In genomic region chr11:104619084-104620022, GRCm38 (mm10) we compare ENCODE assay signal across 14 mouse cellular contexts. TPM values are rescaled to one million over a fixed set of nuclear protein-coding genes. Genes with fewer than 3 reads are reported as not detected.
DNase-seq lines count a peak whose midpoint lies in the region; ATAC-seq and TF ChIP-seq lines count a peak whose summit lies in the region.
"Had no signal": no experiment of that assay in that cellular context is flagged by ENCODE, and none has a peak within 500 bp of the region (broad histone marks: within the 10 kb centered on the region; RNA-seq: fewer than 3 reads in every experiment).

No protein-coding gene starts in this region.

- H3K27me3 ChIP-seq in heart, adult 2 months (ENCODE audit: control insufficient read depth, insufficient read depth, low read length), result no peaks in the 10 kb centered on the region
- no peaks in the 10 kb centered on the region for H3K27me3 ChIP-seq in CH12.LX (replicated peaks)
- no peaks in the 10 kb centered on the region for H3K27me3 ChIP-seq in hindbrain, postnatal 0 days (ENCODE audit: insufficient read depth, low read length)
- H3K27me3 ChIP-seq: heart, embryonic 13.5 days had no signal

- TF ChIP-seq POLR2A in heart, adult 2 months (IDR thresholded peaks at IDR 0.05; ENCODE audit: insufficient read depth, low read depth, low read length), result no peak
- no peak for TF ChIP-seq POLR2A in CH12.LX (IDR thresholded peaks at IDR 0.05; ENCODE audit: low read depth, low read length)

- ATAC-seq in hindbrain, postnatal 0 days, result peak; percentile 66; the same call in 1 of the 2 replicates

- TF ChIP-seq RAD21 in CH12.LX (IDR thresholded peaks at IDR 0.05; ENCODE audit: low read depth, low read length), result no peak

- 74% methylated on average over 13 of the region's 13 CpGs for WGBS in heart, adult 2 months
- WGBS in hindbrain, postnatal 0 days, result 41% methylated on average over 13 of the region's 13 CpGs

- H3K36me3 ChIP-seq in heart, adult 2 months (ENCODE audit: control insufficient read depth, insufficient read depth, low read length), result no peaks in the 10 kb centered on the region
- H3K36me3 ChIP-seq in CH12.LX (replicated peaks in 1 of 2; ENCODE audit: control insufficient read depth in 1 of 2, insufficient read depth in 1 of 2, low read length in 1 of 2), result peaks cover 0 to 4% of the 10 kb centered on the region in 2 experiments
- no peaks in the 10 kb centered on the region for H3K36me3 ChIP-seq in hindbrain, postnatal 0 days (ENCODE audit: insufficient read depth, low read length)
- H3K36me3 ChIP-seq: heart, embryonic 13.5 days had no signal

- H3K9me3 ChIP-seq in CH12.LX (replicated peaks; ENCODE audit: low read length), result peaks cover 23% of the 10 kb centered on the region
- H3K9me3 ChIP-seq in hindbrain, postnatal 0 days (ENCODE audit: low read length), result no peaks in the 10 kb centered on the region
- H3K9me3 ChIP-seq: heart, embryonic 13.5 days had no signal

- intact Hi-C loops in heart, adult 2 months (cut with DNase I), result no loop called here
- intact Hi-C loops in left cerebral cortex, postnatal 10 days (cut with DNase I), result no loop called here

- H3K4me1 ChIP-seq in heart, adult 2 months (ENCODE audit: control insufficient read depth, insufficient read depth, low read length), result no peaks in the 10 kb centered on the region
- peaks cover 32 to 72% of the 10 kb centered on the region in 2 experiments for H3K4me1 ChIP-seq in CH12.LX (ENCODE audit: control insufficient read depth in 1 of 2, insufficient read depth in 2 of 2)
- no peaks in the 10 kb centered on the region for H3K4me1 ChIP-seq in hindbrain, postnatal 0 days (ENCODE audit: insufficient read depth, low read length)

- in situ Hi-C loops in CH12.LX (cut with MboI; ENCODE audit: low pct_ligation_motif_present, low pct_unique_long_range_greater_than_20kb, low sequenced_read_pairs), result no loop called here

- H3K79me2 ChIP-seq in heart, adult 2 months (replicated peaks; ENCODE audit: control insufficient read depth, insufficient read depth, low read length), result no peaks in the 10 kb centered on the region
- H3K79me2 ChIP-seq in CH12.LX (replicated peaks; ENCODE audit: control insufficient read depth, extremely low read depth, insufficient read depth, poor library complexity, severe bottlenecking), result no peaks in the 10 kb centered on the region

- no peak for TF ChIP-seq CTCF in heart, adult 2 months (IDR thresholded peaks at IDR 0.05)
- TF ChIP-seq CTCF in CH12.LX (conservative IDR thresholded peaks at IDR 0.05 in 1 of 2, IDR thresholded peaks at IDR 0.05 in 1 of 2; ENCODE audit: low read depth in 2 of 2, low read length in 2 of 2), result no peak
- TF ChIP-seq CTCF in hindbrain, postnatal 0 days (IDR thresholded peaks at IDR 0.05; ENCODE audit: low read depth), result no peak

- no peak overlapping the region for H3K9ac ChIP-seq in heart, adult 2 months (ENCODE audit: low read depth, low read length)
- peak overlapping the region; percentile 24; the same call in 1 of the 2 replicates for H3K9ac ChIP-seq in CH12.LX (ENCODE audit: insufficient read depth, low read depth)
- no peak overlapping the region for H3K9ac ChIP-seq in hindbrain, postnatal 0 days (replicated peaks; ENCODE audit: low read length)
- H3K9ac ChIP-seq: heart, embryonic 13.5 days; liver, embryonic 14.5 days had no signal

- TF ChIP-seq EP300 in heart, adult 2 months (IDR thresholded peaks at IDR 0.05; ENCODE audit: insufficient read depth, low read depth, low read length), result no peak
- TF ChIP-seq EP300 in CH12.LX (IDR thresholded peaks at IDR 0.05; ENCODE audit: low read length), result peak; percentile 59; the same call in 1 of the 2 replicates

- H3K4me2 ChIP-seq in CH12.LX (ENCODE audit: insufficient read depth, low read depth, poor library complexity, severe bottlenecking), result peak overlapping the region; percentile 34
- H3K4me2 ChIP-seq in hindbrain, postnatal 0 days (ENCODE audit: low read depth, low read length), result no peak overlapping the region
- H3K4me2 ChIP-seq: heart, embryonic 13.5 days had no signal

- H3K4me3 ChIP-seq in heart, adult 2 months, result no peak overlapping the region
- H3K4me3 ChIP-seq in CH12.LX (replicated peaks in 1 of 3; ENCODE audit: low read depth in 2 of 3, low read length in 2 of 3, poor library complexity in 1 of 3), result no peak overlapping the region
- H3K4me3 ChIP-seq in hindbrain, postnatal 0 days (ENCODE audit: low read length), result no peak overlapping the region
- H3K4me3 ChIP-seq: heart, embryonic 13.5 days had no signal

- DNase-seq in heart, adult 2 months, result no peak
- no peak for DNase-seq in heart, adult 8-10 months (ENCODE audit: low spot score)
- DNase-seq in CH12.LX (ENCODE audit: extremely low read depth), result peak; percentile 59
- peak; percentile 64 for DNase-seq in embryo, embryonic 10.5 days (ENCODE audit: low spot score)
- DNase-seq in hindbrain, postnatal 0 days (ENCODE audit: low spot score), result peak; percentile 40
- DNase-seq in left cerebral cortex, postnatal 10 days (ENCODE audit: extremely low spot score in 1 of 2, low spot score in 2 of 2), result no peak
- no peak for DNase-seq in layer of hippocampus, adult 9-11 months
- no peak for DNase-seq in ovary, adult 18-20 months (ENCODE audit: low spot score)
- DNase-seq: cerebellum, adult 11-12 months; kidney, adult 11 months; layer of hippocampus, postnatal 36 days; right cerebral cortex, adult 18-20 months had no signal

- peak overlapping the region; percentile 15 for H3K27ac ChIP-seq in heart, adult 2 months
- H3K27ac ChIP-seq in CH12.LX (ENCODE audit: insufficient read depth, low read depth), result 0 out of 2 replicates have a peak overlapping the region, but pooled peaks have one; percentile 14
- no peak overlapping the region for H3K27ac ChIP-seq in hindbrain, postnatal 0 days
- H3K27ac ChIP-seq: heart, embryonic 13.5 days; liver, embryonic 14.5 days had no signal

- dilution Hi-C loops in CH12.LX (cut with MboI; ENCODE audit: extremely low pct_ligation_motif_present, extremely low pct_unique_long_range_greater_than_20kb, low sequenced_read_pairs), result no loop called here

TF ChIP-seq in CH12.LX, 34 proteins besides CTCF, POLR2A, EP300 and RAD21:
- TF ChIP-seq RCOR1 (conservative IDR thresholded peaks at IDR 0.05; ENCODE audit: low read depth, low read length), result no peak
- TF ChIP-seq JUN (IDR thresholded peaks at IDR 0.05; ENCODE audit: insufficient read depth, low read depth, low read length), result no peak
- 0 out of 2 replicates have a peak, but pooled peaks have one; percentile 34 for TF ChIP-seq MXI1 (IDR thresholded peaks at IDR 0.05; ENCODE audit: low read depth, low read length)
- TF ChIP-seq TBP (conservative IDR thresholded peaks at IDR 0.05; ENCODE audit: low read depth, low read length), result no peak
- no peak for TF ChIP-seq ELF1 (IDR thresholded peaks at IDR 0.05; ENCODE audit: low read depth, low read length)
- peak; percentile 83 for TF ChIP-seq ZNF384 (IDR thresholded peaks at IDR 0.05; ENCODE audit: low read depth, low read length)
- TF ChIP-seq MAX (IDR thresholded peaks at IDR 0.05; ENCODE audit: low read length), result no peak
- no peak for TF ChIP-seq E2F4 (IDR thresholded peaks at IDR 0.05; ENCODE audit: insufficient replicate concordance, low read depth, low read length)
- TF ChIP-seq POLR2AphosphoS2 (IDR thresholded peaks at IDR 0.05; ENCODE audit: low read depth, low read length), result no peak
- TF ChIP-seq USF1 (IDR thresholded peaks at IDR 0.05; ENCODE audit: low read depth, low read length), result no peak
- TF ChIP-seq USF2 (conservative IDR thresholded peaks at IDR 0.05; ENCODE audit: low read depth, low read length), result no peak
- no peak for TF ChIP-seq PAX5 (IDR thresholded peaks at IDR 0.05; ENCODE audit: low read length)
- peak; percentile 30; the same call in 1 of the 2 replicates for TF ChIP-seq IRF4 (IDR thresholded peaks at IDR 0.05; ENCODE audit: low read depth, low read length)
- no peak for TF ChIP-seq GABPA (IDR thresholded peaks at IDR 0.05; ENCODE audit: insufficient replicate concordance, low read depth, low read length)
- no peak for TF ChIP-seq ZKSCAN1 (IDR thresholded peaks at IDR 0.05; ENCODE audit: borderline replicate concordance, low read depth, low read length)
- peak; percentile 79; the same call in 1 of the 2 replicates for TF ChIP-seq MAZ (IDR thresholded peaks at IDR 0.05; ENCODE audit: low read depth, low read length)
- 0 out of 2 replicates have a peak, but pooled peaks have one; percentile 46 for TF ChIP-seq CHD2 (IDR thresholded peaks at IDR 0.05; ENCODE audit: low read length)
- peak; percentile 70 for TF ChIP-seq TCF12 (IDR thresholded peaks at IDR 0.05; ENCODE audit: low read depth, low read length)
- peak; percentile 56; the same call in 1 of the 2 replicates for TF ChIP-seq BHLHE40 (IDR thresholded peaks at IDR 0.05; ENCODE audit: low read depth, low read length)
- TF ChIP-seq JUND (conservative IDR thresholded peaks at IDR 0.05; ENCODE audit: low read depth, low read length), result no peak
- TF ChIP-seq MYC (IDR thresholded peaks at IDR 0.05; ENCODE audit: low read depth, low read length), result no peak
- TF ChIP-seq HCFC1 (IDR thresholded peaks at IDR 0.05; ENCODE audit: low read depth, low read length), result no peak
- TF ChIP-seq UBTF (IDR thresholded peaks at IDR 0.05; ENCODE audit: low read depth, low read length), result no peak
- TF ChIP-seq NELFE (IDR thresholded peaks at IDR 0.05; ENCODE audit: low read depth, low read length), result 0 out of 2 replicates have a peak, but pooled peaks have one; percentile 40
- TF ChIP-seq CHD1 (IDR thresholded peaks at IDR 0.05; ENCODE audit: low read depth, low read length), result no peak
- TF ChIP-seq NRF1 (IDR thresholded peaks at IDR 0.05; ENCODE audit: low read depth, low read length), result no peak
- TF ChIP-seq MEF2A (IDR thresholded peaks at IDR 0.05; ENCODE audit: borderline replicate concordance, low read depth, low read length), result peak; percentile 84
- TF ChIP-seq ETS1 (conservative IDR thresholded peaks at IDR 0.05; ENCODE audit: low read depth, low read length), result peak; percentile 29; the same call in 1 of the 2 replicates
- no peak for TF ChIP-seq SMC3 (IDR thresholded peaks at IDR 0.05; ENCODE audit: low read depth, low read length)

RNA-seq across cellular contexts. Expression of gene Itgb3, which starts 11.6 kb away (rescaled TPM):
- total RNA-seq in heart, adult 2 months (2021), result 1 to 10 TPM; 2.3 to 8.1 TPM
- 2.7 and 3.6 TPM in 2 replicates for polyA plus RNA-seq in heart, adult 2 months (2012; rRNA removed)
- 1 to 10 TPM; 2.2 to 4.1 (median 2.9) TPM for total RNA-seq in heart, adult 8-10 months (2022)
- total RNA-seq in CH12.LX (2012; rRNA removed) (1.8 and 3.0 TPM in 2 replicates), CH12.LX (2014; rRNA removed) (2.9 and 3.2 TPM in 2 replicates)
- polyA plus RNA-seq in CH12.LX (2012; ENCODE audit: insufficient read length, low read depth), result 9.5 and 11.0 TPM in 2 replicates
- total RNA-seq in hindbrain, postnatal 0 days (2014; rRNA removed), result 1.7 TPM in 2 replicates
- polyA plus RNA-seq in hindbrain, postnatal 0 days (2015; fragmentation: Nextera tagmentation; extraction: Ambion mirVana), result 0.82 and 1.0 TPM in 2 replicates
- total RNA-seq in left cerebral cortex, postnatal 10 days (2021), result 1 to 10 TPM; 5.5 to 6.7 TPM

Comparison
In these comparisons a context has a peak if more than half of its experiments do, and no peak if none do; other contexts are left out.
1. DNase-seq: peak in CH12.LX (single experiment), embryo, embryonic 10.5 days (single experiment) and hindbrain, postnatal 0 days (single experiment); none in heart, adult 2 months (0 of 2), heart, adult 8-10 months (single experiment), left cerebral cortex, postnatal 10 days (0 of 2), layer of hippocampus, adult 9-11 months (single experiment) and ovary, adult 18-20 months (single experiment).